Mouse (Mus musculus) CD4-positive helper T cell, adult 2 months (primary cell): ENCODE results near the gene Pkd1l2.

Experiments used
- DNase-seq: peaks from one replicate; pipeline ENCODE4 v3.0.0-alpha.2; 2012; ENCODE audit warnings: low read depth, missing footprints, low spot score

Pkd1l2 gene

GRCm38 (mm10) chr8:117033393-117033792, 48.9 kb downstream of the Pkd1l2 start:
- DNase-seq, result peak; percentile 25

DNA sequence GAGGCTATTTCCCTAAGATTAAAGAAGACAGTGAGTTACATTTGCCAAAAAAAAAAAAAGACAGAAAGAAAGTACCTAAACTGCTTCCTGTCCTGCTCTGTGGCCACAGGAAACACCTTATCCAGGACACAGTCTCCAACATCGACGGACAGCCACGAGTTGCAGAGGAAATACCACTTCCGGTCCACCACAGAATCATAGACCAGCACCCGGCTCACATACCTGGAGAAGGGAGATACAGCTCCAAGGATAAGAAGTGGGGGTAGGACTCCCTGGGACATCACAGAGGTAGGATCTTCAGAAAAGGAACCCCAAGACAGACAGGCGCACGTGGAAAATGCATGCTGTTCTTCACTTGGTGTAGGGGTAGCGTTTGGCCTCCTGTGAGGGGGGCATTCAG, 49.6 kb downstream of the Pkd1l2 start:
- no peak for DNase-seq

GRCm38 (mm10) chr8:117031476-117031875, 50.8 kb downstream of the Pkd1l2 start:
- DNase-seq, result no peak

- DNase-seq, result no peak
Observed at GRCm38 (mm10) chr8:117028686-117029085, 53.6 kb downstream of the Pkd1l2 start.

GRCm38 (mm10) chr8:117027601-117028000, 54.6 kb downstream of the Pkd1l2 start:
- DNase-seq, result no peak

- no peak for DNase-seq
Observed at GRCm38 (mm10) chr8:117022297-117022993, 59.8 kb downstream of the Pkd1l2 start.

DNA sequence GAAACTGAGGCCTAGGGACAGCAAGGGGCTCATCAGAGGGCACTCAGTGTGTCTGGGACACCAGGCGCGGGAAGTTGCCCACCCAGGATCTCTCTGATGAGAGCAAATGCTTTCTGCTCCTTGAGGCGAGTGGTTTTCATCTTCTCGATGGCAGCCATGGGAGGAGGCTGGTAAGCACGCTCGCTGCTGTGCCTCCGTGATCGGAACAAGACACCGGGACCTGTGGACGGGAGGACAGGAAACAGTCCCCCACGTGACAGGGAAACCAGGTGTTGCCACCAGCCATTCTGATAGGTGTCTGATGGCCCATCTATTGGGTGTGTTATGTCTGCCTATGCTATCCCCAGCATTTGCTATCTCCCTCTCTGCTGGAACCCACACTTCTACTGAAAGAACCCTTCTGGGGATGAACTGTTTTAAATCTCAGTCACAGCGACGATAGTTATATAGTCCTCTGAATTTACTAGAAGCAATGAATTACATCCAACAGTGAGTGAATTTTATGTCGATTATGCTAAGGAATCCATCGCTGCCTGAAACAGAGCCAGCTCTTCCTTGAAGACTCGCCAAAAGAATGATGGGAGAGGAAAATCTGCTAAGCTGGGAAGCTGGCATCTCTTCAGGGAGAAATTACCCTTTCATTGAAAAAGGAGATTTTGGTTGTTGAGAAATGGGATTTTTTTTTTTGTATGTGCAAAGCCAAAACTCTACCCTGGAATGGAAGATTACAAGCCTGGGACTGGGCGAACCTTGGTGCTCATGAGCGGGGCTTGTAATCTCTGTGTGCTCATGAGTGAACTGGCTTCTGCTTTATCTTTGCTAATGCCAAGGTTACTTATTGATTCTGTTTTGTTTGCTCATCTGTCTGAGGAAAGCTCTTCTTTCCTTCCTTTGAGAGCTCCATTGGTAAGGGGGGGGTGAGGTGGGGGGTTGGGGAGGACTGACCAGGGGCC, 62.6 kb downstream of the Pkd1l2 start:
- DNase-seq, result no peak

GRCm38 (mm10) chr8:117017896-117018295, 64.4 kb downstream of the Pkd1l2 start:
- no peak for DNase-seq

GRCm38 (mm10) chr8:117017006-117017405, 65.2 kb downstream of the Pkd1l2 start:
- DNase-seq, result no peak

DNA sequence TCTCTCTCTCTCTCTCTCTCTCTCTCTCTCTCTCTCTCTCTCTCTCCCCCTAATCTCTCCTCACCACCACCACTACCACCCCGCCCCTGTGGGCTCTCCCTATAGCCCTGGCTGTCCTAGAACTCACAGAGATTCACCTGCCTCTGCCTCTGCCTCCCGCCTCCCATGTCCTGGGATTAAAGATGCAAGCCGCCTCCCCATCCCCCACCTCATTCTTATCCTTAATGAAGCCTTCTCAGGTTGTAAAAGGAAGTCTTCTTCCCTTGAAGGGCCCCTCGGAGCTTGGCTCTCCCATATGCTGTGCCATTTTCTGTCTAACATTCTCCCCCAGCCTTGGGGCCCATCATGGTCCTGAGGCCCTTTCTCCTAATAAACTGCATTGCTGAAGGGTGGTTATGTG, 66.6 kb downstream of the Pkd1l2 start:
- no peak for DNase-seq

- no peak for DNase-seq
Observed at GRCm38 (mm10) chr8:117011366-117011765, 70.9 kb downstream of the Pkd1l2 start.

DNA sequence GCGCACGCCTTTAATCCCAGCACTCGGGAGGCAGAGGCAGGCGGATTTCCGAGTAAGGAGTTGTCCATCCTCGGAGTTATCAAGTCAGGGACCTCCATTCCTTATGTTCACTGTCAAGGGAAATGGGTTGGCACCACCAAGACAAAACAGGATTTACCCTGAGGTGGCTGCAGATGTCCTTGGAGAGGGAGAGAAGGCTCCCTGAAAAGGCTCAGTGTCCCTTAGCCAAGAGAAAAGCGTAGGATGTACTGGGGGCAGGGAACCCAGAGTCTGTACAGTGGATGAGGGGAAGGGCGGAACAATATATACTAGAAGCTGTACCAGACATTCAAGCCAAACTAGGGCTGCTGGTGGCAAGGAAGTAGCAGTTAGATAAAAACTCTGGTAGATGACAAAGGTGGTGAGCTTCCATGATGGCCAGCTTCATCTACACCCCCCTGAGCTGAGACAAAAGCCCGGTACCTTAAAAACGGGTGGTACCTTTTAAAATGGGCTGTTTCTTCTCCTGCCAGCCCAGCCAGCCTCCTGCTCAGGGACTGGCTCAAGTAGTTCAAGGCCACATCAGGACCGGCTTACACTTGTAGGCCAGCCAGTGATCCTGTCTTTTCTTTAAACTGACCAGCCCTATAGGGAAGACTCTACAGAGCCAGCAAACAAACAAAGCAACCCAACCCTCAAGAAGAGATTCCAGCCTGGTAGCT, 88.1 kb downstream of the Pkd1l2 start:
- no peak for DNase-seq

DNA sequence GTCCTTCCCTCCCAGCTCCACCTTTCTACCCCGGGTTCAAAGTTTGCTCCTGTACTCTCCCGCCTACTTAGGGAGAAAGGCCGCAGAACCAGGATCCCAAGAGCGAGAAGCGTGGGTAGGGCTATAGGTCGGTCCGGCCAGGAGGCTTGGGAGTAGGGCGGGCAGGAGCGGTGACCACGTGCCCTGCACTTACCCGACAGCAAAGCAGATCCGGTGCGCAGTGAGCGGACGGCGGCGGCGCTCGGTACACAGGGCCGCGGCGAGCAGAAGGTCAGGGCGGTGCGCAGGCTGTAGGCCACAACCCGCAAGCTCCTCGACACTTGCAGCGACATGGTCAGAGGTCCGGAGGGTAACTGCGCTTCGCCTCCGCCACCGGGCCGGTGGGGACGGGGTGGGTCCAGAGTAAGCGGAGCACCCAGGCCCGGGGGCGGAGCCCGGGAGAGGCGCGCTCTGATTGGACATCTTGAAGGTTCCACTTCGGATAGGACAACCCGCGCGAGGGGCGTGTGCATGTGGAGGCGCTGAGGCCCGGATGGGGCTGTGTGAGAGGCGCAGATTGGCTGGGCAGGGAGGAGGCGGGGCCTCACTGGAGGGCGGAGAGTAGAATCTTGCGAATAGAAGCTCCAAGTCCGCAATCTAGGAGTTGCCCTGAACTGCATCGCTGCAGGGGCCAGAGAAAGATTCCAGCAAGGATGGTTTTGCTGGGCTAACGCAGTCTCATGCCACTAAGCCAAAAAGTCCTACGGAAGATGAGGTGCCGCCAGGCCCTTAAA, 89.0 kb downstream of the Pkd1l2 start, which contains the start of gene Gcsh:
Gene Gcsh (minus strand): TSS at position 443 of the 773 bp plus-strand sequence.
- DNase-seq, result peak; percentile 98

DNA sequence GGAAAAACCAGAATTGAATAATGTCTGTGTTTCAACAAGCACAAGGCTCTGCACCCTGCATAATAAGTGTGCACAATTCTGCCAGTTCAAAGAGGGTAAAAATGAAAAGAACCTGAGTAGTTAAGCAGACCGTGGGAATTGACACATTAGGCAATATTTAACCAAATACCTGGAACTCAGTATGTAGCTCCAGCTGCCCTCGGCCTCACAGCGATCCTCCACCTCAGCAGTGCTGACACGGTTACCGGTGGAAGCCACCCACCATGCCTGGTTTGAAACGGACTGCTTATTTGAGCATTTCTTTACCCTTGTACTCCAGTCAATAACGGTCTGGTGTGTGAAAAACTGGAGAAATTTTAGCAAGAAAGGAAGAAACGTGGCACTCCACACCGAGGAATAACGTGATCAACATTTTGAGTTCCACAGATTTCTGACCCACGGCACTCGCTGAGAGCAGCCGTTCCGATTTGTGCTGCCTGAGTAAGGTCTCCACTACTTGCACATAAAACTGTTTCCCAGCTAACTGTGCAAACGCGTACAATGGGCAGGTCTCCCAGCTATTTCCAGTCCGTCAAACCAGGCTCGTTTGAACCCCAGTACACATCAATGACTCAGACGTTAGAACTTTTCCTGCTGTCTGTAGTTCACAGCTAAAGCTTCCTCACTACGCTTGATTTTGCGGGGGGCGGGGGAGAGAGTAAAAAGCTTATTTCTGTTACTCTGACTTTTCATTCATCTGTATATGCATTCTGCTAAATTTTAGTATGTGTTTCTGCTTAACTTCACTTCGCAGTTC, 89.9 kb downstream of the Pkd1l2 start:
- DNase-seq, result peak; percentile 59

- no peak for DNase-seq
Observed at GRCm38 (mm10) chr8:116991241-116991640, 91.0 kb downstream of the Pkd1l2 start.

DNA sequence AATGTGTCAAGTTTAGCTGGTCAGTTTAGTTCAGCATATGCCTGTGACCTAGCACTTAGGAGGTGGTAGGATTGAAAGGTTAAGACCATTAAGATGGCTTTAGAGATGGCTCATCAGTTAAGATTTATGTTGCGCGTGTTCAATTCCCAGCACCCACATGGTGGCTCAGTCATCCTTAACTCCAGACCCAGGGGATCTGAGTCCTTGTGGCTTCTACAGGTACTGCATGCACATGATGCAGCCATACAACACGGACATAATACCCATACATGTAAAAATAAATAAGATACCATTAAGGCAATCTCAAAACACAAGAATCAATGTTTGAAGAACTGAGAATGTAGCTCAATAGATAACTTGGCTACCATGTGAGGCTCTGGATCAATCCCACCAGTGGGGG, 92.4 kb downstream of the Pkd1l2 start:
- DNase-seq, result no peak

DNA sequence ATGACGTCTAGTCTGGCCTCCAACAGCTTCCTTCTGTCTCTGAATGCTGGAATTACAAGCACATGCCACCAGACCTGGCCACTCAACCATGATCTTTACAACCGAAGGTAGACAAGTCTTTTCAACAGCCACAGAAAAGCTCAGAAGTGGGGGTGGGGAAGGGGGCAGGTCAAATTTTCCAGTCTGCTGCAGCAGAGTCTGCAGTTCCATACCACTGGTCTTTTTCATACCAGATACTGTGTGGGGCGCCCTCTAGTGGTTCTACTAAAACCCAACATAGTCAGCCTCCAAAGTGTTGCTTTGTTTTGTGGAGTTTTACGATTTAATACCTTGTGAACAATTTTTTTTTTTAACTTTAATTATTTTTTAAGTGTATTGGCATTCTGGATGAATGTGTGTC, 102.1 kb downstream of the Pkd1l2 start:
- DNase-seq, result peak; percentile 81

GRCm38 (mm10) chr8:116978631-116979256, 103.5 kb downstream of the Pkd1l2 start, which contains the start of gene 1700030J22Rik:
Gene 1700030J22Rik (minus strand): TSS chr8:116978959.
- peak; percentile 98 for DNase-seq

DNA sequence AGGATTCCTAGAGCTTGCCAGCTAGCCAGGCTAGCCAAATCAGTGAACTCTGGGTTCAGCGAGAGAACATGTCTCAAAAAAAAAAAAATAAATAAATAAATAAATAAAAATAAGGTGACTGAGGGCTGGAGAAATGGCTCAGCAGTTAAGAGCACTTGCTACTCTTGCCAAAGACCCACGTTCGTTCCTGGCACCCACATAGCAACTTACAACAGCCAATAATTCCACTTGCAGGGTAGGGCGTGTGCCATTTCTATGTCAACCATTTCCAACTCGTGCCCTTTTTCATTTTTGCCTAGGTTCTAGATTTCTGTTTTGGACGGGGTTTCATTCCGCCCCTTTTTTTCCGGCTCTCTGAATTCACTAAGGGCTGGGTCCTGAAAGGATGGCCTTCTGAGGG, 104.2 kb downstream of the Pkd1l2 start:
- no peak for DNase-seq

DNA sequence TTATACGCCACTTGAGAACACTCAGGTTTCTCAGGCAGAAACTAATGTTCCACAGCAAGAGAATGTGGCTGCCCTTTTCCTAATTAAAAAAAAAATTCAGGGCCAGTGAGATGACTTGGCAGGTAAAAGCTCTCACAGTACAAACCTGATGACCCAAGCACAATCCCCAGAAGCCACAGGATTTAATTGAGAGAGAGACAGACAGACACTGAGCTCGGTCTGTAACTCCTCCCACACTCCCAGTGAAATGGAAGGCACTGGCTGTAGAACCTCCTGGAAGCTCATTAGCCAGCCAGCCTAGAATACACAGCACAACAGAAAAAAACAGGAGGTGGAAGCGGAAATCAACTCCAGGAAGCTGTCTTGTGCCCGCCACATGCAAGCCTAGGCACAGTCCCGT, 106.6 kb downstream of the Pkd1l2 start:
- no peak for DNase-seq
